Mouse (Mus musculus) midbrain, postnatal 0 days (tissue): ENCODE measurements around the gene Gemin7. TPM values are rescaled to one million over a fixed set of nuclear protein-coding genes. Genes with fewer than 3 reads are reported as not detected.

Experiments
- ATAC-seq: fragments of 200-750 bp; cut with Nextera tagmentation; 2 replicates; pipeline ENCODE4 v1.8.0; 2017; ENCODE audit warnings: moderate number of reproducible peaks, mild to moderate bottlenecking, moderate TSS enrichment, moderate library complexity; ENCODE audit not compliant: low FRiP score
- DNase-seq: peaks from one replicate; pipeline ENCODE4 v3.0.0-alpha.2; 2015; ENCODE audit warnings: low spot score
- H3K27ac ChIP-seq: fragments of 300-500 bp; sonication (generic); 2 replicates; pipeline ENCODE4 v1.5.1; 2014; ENCODE audit warnings: low read depth, mild to moderate bottlenecking, low read length, mixed read lengths
- H3K27me3 ChIP-seq: fragments of 300-500 bp; sonication (generic); 2 replicates; pipeline ENCODE4 v1.6.1; 2014; ENCODE audit warnings: low read length, control low read depth, mixed read lengths; ENCODE audit not compliant: insufficient read depth
- H3K36me3 ChIP-seq: fragments of 300-500 bp; sonication (generic); 2 replicates; pipeline ENCODE4 v1.6.1; 2014; ENCODE audit warnings: low read length, control low read depth, mixed read lengths; ENCODE audit not compliant: insufficient read depth
- H3K4me1 ChIP-seq: fragments of 300-500 bp; sonication (generic); 2 replicates; pipeline ENCODE4 v1.6.1; 2014; ENCODE audit warnings: mild to moderate bottlenecking, control low read depth, antibody characterized with exemption, low read length, mixed read lengths; ENCODE audit not compliant: insufficient read depth
- H3K4me2 ChIP-seq: fragments of 300-500 bp; sonication (generic); 2 replicates; pipeline ENCODE4 v1.6.1; 2014; ENCODE audit warnings: low read depth, mild to moderate bottlenecking, low read length, mixed read lengths; ENCODE audit not compliant: poor library complexity, severe bottlenecking
- H3K4me3 ChIP-seq: fragments of 300-500 bp; sonication (generic); 2 replicates; pipeline ENCODE4 v1.5.1; 2014; ENCODE audit warnings: low read depth, mild to moderate bottlenecking, low read length, moderate library complexity
- H3K9ac ChIP-seq: fragments of 300-500 bp; sonication (generic); replicated peaks from 2 replicates; pipeline ENCODE4 v1.6.1; 2014; ENCODE audit warnings: mild to moderate bottlenecking, low read length, moderate library complexity, mixed read lengths; ENCODE audit not compliant: poor library complexity, severe bottlenecking
- H3K9me3 ChIP-seq: fragments of 300-500 bp; sonication (generic); 2 replicates; pipeline ENCODE4 v1.6.1; 2016; ENCODE audit warnings: low read length, control low read depth
- CTCF ChIP-seq: IDR thresholded peaks from 2 replicates; pipeline ENCODE4 v1.5.1; 2016; ENCODE audit warnings: antibody characterized with exemption, mild to moderate bottlenecking
- WGBS: fragments of 180-500 bp; shearing (Covaris S2); extraction: QIAGEN DNeasy Blood & Tissue Kit; methylation state at CpG from one replicate; pipeline ENCODE4 v1.1.7; 2014; 5-methylcytosine and 5-hydroxymethylcytosine counted together
- polyA plus RNA-seq: library from polyadenylated mRNA; unstranded; fragments of >200 nt; fragmentation: Nextera tagmentation; extraction: Ambion mirVana; gene quantifications from 2 replicates; pipeline ENCODE4 v1.2.1, GENCODE M21; 2015
- total RNA-seq: library from RNA; depleted of rRNA; stranded (reverse); fragments of >200 nt; gene quantifications from 2 replicates; pipeline ENCODE4 v1.2.3, GENCODE M21; 2014

Gene Gemin7
- total and polyA plus RNA-seq, 2 experiments from 2014 or later, result 70.9 to 158 TPM

DNA sequence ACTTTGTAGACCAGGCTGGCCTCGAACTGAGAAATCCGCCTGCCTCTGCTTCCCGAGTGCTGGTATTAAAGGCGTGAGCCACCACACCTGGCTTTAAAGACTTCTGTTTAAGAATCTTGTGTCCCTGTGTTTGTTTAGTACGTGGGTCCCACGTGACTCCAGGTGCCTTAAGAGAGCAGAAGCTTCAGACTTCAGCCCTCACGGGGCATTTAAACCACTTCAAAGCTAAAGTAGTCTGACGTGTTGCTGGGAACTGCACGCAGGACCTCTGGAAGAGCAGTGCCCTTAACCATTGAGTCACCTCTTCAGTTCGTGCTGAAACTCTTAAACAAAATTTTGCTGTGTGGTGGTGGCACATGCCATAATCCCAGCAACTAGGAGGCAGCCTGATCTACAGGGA is 28.0 kb downstream of the Gemin7 start:
- no peak overlapping the region for H3K9ac ChIP-seq
- H3K36me3 ChIP-seq, result peaks cover 10% of the 10 kb centered on the region
- no peak overlapping the region for H3K4me2 ChIP-seq
- ATAC-seq (no peak), DNase-seq (no peak)
- H3K27ac ChIP-seq, result no peak overlapping the region
- no peaks in the 10 kb centered on the region for H3K9me3 ChIP-seq
- no peaks in the 10 kb centered on the region for H3K27me3 ChIP-seq
- WGBS, result 91% methylated on average over 10 of the region's 10 CpGs
- H3K4me1 ChIP-seq, result no peaks in the 10 kb centered on the region
- no peak overlapping the region for H3K4me3 ChIP-seq
- no peak for TF ChIP-seq CTCF

GRCm38 (mm10) chr7:19547344-19547969 is 29.9 kb downstream of the Gemin7 start:
- Histone ChIP-seq H3K4me2 (no peak overlapping the region), H3K36me3 (peaks cover 2% of the 10 kb centered on the region; the same call in 1 of the 2 replicates), H3K4me1 (no peaks in the 10 kb centered on the region), H3K9me3 (no peaks in the 10 kb centered on the region), H3K27ac (no peak overlapping the region), H3K9ac (no peak overlapping the region), H3K4me3 (no peak overlapping the region), H3K27me3 (no peaks in the 10 kb centered on the region)
- WGBS, result 56% methylated on average over 2 of the region's 2 CpGs
- DNase-seq (no peak), ATAC-seq (no peak)
- no peak for TF ChIP-seq CTCF

DNA sequence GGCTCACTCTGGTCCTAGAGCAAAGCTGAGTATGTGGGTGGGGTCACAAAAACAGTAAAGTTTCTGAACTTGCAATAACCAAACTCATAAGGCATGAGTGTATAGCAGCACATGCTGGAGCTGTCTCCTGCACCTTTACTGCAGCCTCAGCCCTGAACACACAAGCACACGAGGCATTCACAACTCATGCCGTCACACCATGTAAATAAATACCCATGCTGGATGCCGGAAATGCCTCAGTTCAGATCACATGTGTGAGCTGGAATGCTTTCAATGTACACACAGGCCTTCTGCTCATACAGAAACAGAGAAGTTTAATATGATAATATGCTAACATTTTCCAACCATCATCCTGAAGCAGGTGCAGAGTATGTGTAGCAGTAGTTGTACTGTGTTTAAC is 31.4 kb downstream of the Gemin7 start:
- WGBS, result 73% methylated on average over 3 of the region's 3 CpGs
- Histone ChIP-seq H3K9me3 (no peaks in the 10 kb centered on the region), H3K4me1 (no peaks in the 10 kb centered on the region), H3K4me2 (no peak overlapping the region), H3K9ac (no peak overlapping the region), H3K27me3 (no peaks in the 10 kb centered on the region), H3K27ac (no peak overlapping the region), H3K36me3 (no peaks in the 10 kb centered on the region; the same call in 1 of the 2 replicates), H3K4me3 (no peak overlapping the region)
- ATAC-seq, result no peak
- no peak for DNase-seq
- no peak for TF ChIP-seq CTCF

DNA sequence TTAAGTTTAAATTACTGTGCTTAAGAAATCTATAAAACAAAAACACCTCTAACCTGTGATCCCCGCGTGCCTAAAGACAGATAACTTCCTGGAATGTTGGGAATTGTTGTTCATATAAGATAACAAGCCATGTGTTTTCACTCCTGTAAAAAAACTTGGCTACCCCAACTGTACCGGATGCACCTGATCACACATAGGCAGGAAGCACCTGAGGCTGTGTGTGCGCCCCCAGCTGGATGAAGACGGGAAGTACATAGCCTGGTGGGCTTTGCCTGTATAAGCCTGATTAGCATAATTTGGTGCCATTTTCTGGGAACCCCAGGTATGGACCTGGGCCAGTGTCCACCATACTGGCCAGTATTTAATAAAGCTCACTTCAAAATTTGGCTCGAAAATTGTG is 33.8 kb downstream of the Gemin7 start:
- Histone ChIP-seq H3K27ac (no peak overlapping the region), H3K9ac (no peak overlapping the region), H3K4me3 (no peak overlapping the region), H3K9me3 (no peaks in the 10 kb centered on the region), H3K4me2 (no peak overlapping the region), H3K27me3 (no peaks in the 10 kb centered on the region), H3K4me1 (no peaks in the 10 kb centered on the region), H3K36me3 (no peaks in the 10 kb centered on the region; the same call in 1 of the 2 replicates)
- DNase-seq (peak; percentile 8), ATAC-seq (no peak)
- peak; percentile 54 for TF ChIP-seq CTCF
- WGBS, result 59% methylated on average over 6 of the region's 6 CpGs

GRCm38 (mm10) chr7:19542155-19542691 is 35.2 kb downstream of the Gemin7 start:
- TF ChIP-seq CTCF, result no peak
- no peaks in the 10 kb centered on the region for H3K4me1 ChIP-seq
- H3K27me3 ChIP-seq, result no peaks in the 10 kb centered on the region
- H3K9ac ChIP-seq, result no peak overlapping the region
- 55% methylated on average over 8 of the region's 8 CpGs for WGBS
- no peak overlapping the region for H3K4me2 ChIP-seq
- no peaks in the 10 kb centered on the region for H3K9me3 ChIP-seq
- ATAC-seq (peak; percentile 73), DNase-seq (peak; percentile 84)
- H3K27ac ChIP-seq, result no peak overlapping the region
- no peak overlapping the region for H3K4me3 ChIP-seq
- no peaks in the 10 kb centered on the region for H3K36me3 ChIP-seq

GRCm38 (mm10) chr7:19541681-19542154 is 35.7 kb downstream of the Gemin7 start:
- H3K9ac ChIP-seq, result no peak overlapping the region
- no peaks in the 10 kb centered on the region for H3K4me1 ChIP-seq
- no peaks in the 10 kb centered on the region for H3K36me3 ChIP-seq
- no peak for ATAC-seq
- no peaks in the 10 kb centered on the region for H3K9me3 ChIP-seq
- TF ChIP-seq CTCF, result no peak
- no peak overlapping the region for H3K27ac ChIP-seq
- H3K27me3 ChIP-seq, result no peaks in the 10 kb centered on the region
- DNase-seq, result no peak
- no peak overlapping the region for H3K4me3 ChIP-seq
- no peak overlapping the region for H3K4me2 ChIP-seq
- 61% methylated on average over 7 of the region's 7 CpGs for WGBS
